Mouse (Mus musculus) liver, adult 2 months (tissue): ENCODE data around the gene Pclo. TPM values are rescaled to one million over a fixed set of nuclear protein-coding genes. Genes with fewer than 3 reads are reported as not detected.

Experiments used
- DNase-seq: peaks from one replicate; pipeline ENCODE4 v3.0.0-alpha.2; 2011; ENCODE audit warnings: low read depth, low spot score; ENCODE audit errors: extremely low read depth
- H3K27ac ChIP-seq: fragments of 200-500 bp; replicated peaks from 2 replicates; pipeline ENCODE4 v1.5.1; 2012; ENCODE audit warnings: low read depth, mild to moderate bottlenecking, control low read depth, inconsistent platforms, low read length; ENCODE audit not compliant: insufficient read depth
- H3K27me3 ChIP-seq: fragments of 200-500 bp; 2 replicates; pipeline ENCODE4 v1.6.1; 2012; ENCODE audit warnings: mild to moderate bottlenecking, moderate library complexity, low read length, inconsistent platforms; ENCODE audit not compliant: control insufficient read depth, insufficient read depth
- H3K36me3 ChIP-seq: fragments of 200-500 bp; 2 replicates; pipeline ENCODE4 v1.6.1; 2012; ENCODE audit warnings: low read length, inconsistent platforms; ENCODE audit not compliant: control insufficient read depth, insufficient read depth
- H3K4me1 ChIP-seq: fragments of 200-500 bp; 2 replicates; pipeline ENCODE4 v1.6.1; 2011; ENCODE audit warnings: low read length; ENCODE audit not compliant: control insufficient read depth, insufficient read depth
- H3K4me3 ChIP-seq: fragments of 200-500 bp; 2 replicates; pipeline ENCODE4 v1.5.1; 2011; ENCODE audit warnings: low read depth, mild to moderate bottlenecking, control low read depth, low read length, moderate library complexity; ENCODE audit not compliant: insufficient read depth
- H3K79me2 ChIP-seq: fragments of 200-500 bp; 2 replicates; pipeline ENCODE4 v1.6.1; 2012; ENCODE audit warnings: inconsistent platforms, mild to moderate bottlenecking, low read length, moderate library complexity; ENCODE audit not compliant: control insufficient read depth, insufficient read depth
- H3K9ac ChIP-seq: fragments of 200-500 bp; 2 replicates; pipeline ENCODE4 v1.6.1; 2012; ENCODE audit warnings: low read depth, mild to moderate bottlenecking, control low read depth, inconsistent platforms, low read length
- CTCF ChIP-seq: fragments of 200-500 bp; IDR thresholded peaks from 2 replicates; pipeline ENCODE4 v1.5.1; 2011; ENCODE audit warnings: low read depth, low read length, control low read depth
- POLR2A ChIP-seq: fragments of 200-500 bp; IDR thresholded peaks from 2 replicates; pipeline ENCODE4 v1.6.1; 2011; ENCODE audit warnings: low read length, control low read depth; ENCODE audit not compliant: insufficient read depth; ENCODE audit errors: extremely low read depth
- WGBS: fragments of 180-500 bp; shearing (Covaris S2); methylation state at CpG from one replicate; pipeline ENCODE4 v1.1.7; 2018; 5-methylcytosine and 5-hydroxymethylcytosine counted together
- polyA plus RNA-seq: library from polyadenylated mRNA; depleted of rRNA; stranded (reverse); fragments of >200 nt; gene quantifications from 2 replicates; pipeline ENCODE4 v1.2.3, GENCODE M21; 2012
- total RNA-seq: library from RNA; depleted of rRNA; stranded (reverse); fragments of >200 nt; gene quantifications from 2 replicates; pipeline ENCODE4 v1.2.3, GENCODE M21; 2014

Pclo gene
- total and polyA plus RNA-seq, 2 experiments: 0.04 to 0.28 TPM

GRCm38 (mm10) chr5:14522006-14522405 is 7.3 kb downstream of the Pclo start:
- Histone ChIP-seq H3K27me3 (no peaks in the 10 kb centered on the region), H3K4me1 (no peaks in the 10 kb centered on the region), H3K9ac (no peak overlapping the region), H3K79me2 (no peaks in the 10 kb centered on the region), H3K27ac (no peak overlapping the region), H3K36me3 (no peaks in the 10 kb centered on the region), H3K4me3 (no peak overlapping the region)
- no peak for TF ChIP-seq POLR2A
- no peak for TF ChIP-seq CTCF
- DNase-seq: no peak
- 71% methylated on average over 4 of the region's 4 CpGs for WGBS

DNA sequence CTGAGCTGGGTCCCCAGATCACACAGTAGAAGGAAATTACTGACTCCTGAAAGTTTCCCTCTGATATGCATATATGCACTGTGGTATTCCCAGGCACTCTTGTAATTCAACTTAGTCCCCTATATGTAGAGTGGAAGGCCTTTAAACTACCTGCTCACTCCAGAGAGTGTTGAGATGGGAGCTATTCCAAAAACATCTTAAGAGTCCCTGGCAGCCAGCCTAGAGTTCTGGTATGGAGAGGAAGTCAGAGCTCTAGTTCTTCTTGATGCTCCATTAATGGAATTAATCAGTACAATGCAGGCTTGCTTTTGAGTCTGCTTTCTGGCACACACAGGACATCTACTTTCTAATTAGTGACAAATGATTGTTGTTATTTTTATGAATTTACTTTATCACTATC is 11.3 kb downstream of the Pclo start:
- no peaks in the 10 kb centered on the region for H3K36me3 ChIP-seq
- no peaks in the 10 kb centered on the region for H3K79me2 ChIP-seq
- no peak overlapping the region for H3K27ac ChIP-seq
- no peak for TF ChIP-seq CTCF
- TF ChIP-seq POLR2A: no peak
- DNase-seq: no peak
- no peak overlapping the region for H3K9ac ChIP-seq
- H3K4me3 ChIP-seq: no peak overlapping the region
- no peaks in the 10 kb centered on the region for H3K27me3 ChIP-seq
- no peaks in the 10 kb centered on the region for H3K4me1 ChIP-seq

- Histone ChIP-seq H3K4me3 (no peak overlapping the region), H3K4me1 (no peaks in the 10 kb centered on the region), H3K36me3 (no peaks in the 10 kb centered on the region), H3K9ac (no peak overlapping the region), H3K27me3 (no peaks in the 10 kb centered on the region), H3K27ac (no peak overlapping the region), H3K79me2 (no peaks in the 10 kb centered on the region)
- 60% methylated on average over 1 of the region's 1 CpGs for WGBS
- DNase-seq: no peak
- TF ChIP-seq POLR2A: no peak
- TF ChIP-seq CTCF: no peak
These were observed 13.1 kb downstream of the Pclo start for GRCm38 (mm10) chr5:14527796-14528195.

- TF ChIP-seq POLR2A (no peak), CTCF (no peak)
- no peak overlapping the region for H3K27ac ChIP-seq
These were observed 17.2 kb downstream of the Pclo start for GRCm38 (mm10) chr5:14531906-14532305.

DNA sequence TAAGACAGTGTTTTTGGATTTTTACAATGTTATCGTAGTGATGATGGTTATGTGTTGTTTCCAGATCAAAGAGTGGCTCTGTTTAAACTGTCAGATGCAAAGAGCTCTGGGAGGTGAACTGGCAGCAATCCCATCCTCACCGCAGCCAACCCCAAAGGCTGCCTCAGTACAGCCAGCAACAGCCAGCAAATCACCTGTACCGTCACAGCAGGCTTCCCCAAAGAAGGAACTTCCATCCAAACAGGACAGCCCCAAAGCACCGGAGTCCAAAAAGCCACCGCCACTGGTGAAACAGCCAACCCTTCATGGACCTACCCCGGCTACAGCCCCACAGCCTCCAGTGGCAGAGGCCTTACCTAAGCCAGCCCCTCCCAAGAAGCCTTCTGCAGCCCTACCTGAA is 24.6 kb downstream of the Pclo start:
- H3K4me1 ChIP-seq: no peaks in the 10 kb centered on the region
- H3K36me3 ChIP-seq: no peaks in the 10 kb centered on the region
- no peak overlapping the region for H3K9ac ChIP-seq
- H3K27ac ChIP-seq: no peak overlapping the region
- WGBS: 71% methylated on average over 6 of the region's 6 CpGs
- DNase-seq: no peak
- H3K79me2 ChIP-seq: no peaks in the 10 kb centered on the region
- TF ChIP-seq POLR2A: no peak
- no peak for TF ChIP-seq CTCF
- H3K27me3 ChIP-seq: no peaks in the 10 kb centered on the region
- no peak overlapping the region for H3K4me3 ChIP-seq

More at GRCm38 (mm10) chr5:14531906-14532305, 17.2 kb downstream of the Pclo start:
- DNase-seq: no peak
- Histone ChIP-seq H3K27me3 (no peaks in the 10 kb centered on the region), H3K79me2 (no peaks in the 10 kb centered on the region), H3K4me1 (no peaks in the 10 kb centered on the region), H3K36me3 (no peaks in the 10 kb centered on the region), H3K4me3 (no peak overlapping the region), H3K9ac (no peak overlapping the region)
- WGBS: 80% methylated on average over 2 of the region's 2 CpGs

DNA sequence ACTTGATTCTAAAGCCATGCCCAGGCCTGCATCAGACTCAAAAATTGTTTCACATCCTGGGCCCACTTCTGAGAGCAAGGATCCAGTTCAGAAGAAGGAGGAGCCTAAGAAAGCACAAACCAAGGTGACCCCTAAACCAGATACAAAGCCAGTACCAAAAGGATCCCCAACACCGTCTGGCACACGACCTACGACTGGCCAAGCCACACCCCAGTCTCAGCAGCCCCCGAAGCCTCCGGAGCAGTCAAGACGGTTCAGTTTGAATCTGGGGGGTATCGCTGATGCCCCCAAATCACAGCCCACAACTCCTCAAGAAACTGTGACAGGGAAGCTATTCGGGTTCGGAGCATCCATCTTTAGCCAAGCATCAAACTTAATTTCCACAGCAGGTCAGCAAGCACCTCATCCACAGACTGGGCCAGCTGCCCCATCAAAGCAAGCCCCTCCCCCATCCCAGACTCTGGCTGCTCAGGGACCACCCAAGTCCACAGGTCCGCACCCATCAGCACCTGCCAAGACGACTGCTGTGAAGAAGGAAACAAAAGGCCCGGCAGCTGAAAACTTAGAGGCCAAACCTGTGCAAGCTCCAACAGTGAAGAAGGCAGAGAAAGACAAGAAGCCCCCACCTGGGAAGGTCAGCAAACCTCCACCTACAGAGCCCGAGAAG is 25.4 kb downstream of the Pclo start:
- no peak for DNase-seq
- no peaks in the 10 kb centered on the region for H3K27me3 ChIP-seq
- H3K4me1 ChIP-seq: no peaks in the 10 kb centered on the region
- H3K9ac ChIP-seq: no peak overlapping the region
- no peaks in the 10 kb centered on the region for H3K36me3 ChIP-seq
- WGBS: 80% methylated on average over 13 of the region's 13 CpGs
- no peak overlapping the region for H3K4me3 ChIP-seq
- no peak overlapping the region for H3K27ac ChIP-seq
- TF ChIP-seq POLR2A (no peak), CTCF (no peak)
- no peaks in the 10 kb centered on the region for H3K79me2 ChIP-seq
